Mouse (Mus musculus): ENCODE measurements at regions not wholly inside any gene's neighbourhood (a gene's known extent, or its start where the extent isn't known, plus 50 kb on each side); places are given as distances from the start of the nearest gene placed in this dataset.

DNA sequence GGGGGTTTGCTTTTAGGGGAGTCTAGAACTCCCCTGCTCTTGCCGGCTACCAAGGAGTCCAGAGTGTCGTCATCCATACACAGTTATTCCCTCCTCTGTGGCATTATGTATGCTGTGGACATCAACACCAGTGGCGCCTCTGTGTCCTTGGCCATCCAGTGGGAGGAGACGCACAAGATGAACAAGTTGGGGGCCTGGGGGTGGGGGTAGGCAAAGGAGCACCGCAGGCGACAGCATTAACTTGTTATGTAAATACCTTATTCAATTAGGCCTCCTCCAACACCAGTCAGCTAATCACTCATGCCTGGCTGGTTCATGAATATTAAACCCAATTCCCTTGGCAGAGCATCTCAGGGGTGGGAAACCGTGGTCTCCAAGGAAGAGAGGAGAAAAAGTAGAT lies 250.8 kb downstream of the Tle3 start:
- H3K9ac ChIP-seq (ENCODE audit: insufficient read depth, low read depth, low read length, poor library complexity, severe bottlenecking) = no peak overlapping the region
- TF ChIP-seq ZNF384 (IDR thresholded peaks at IDR 0.05; ENCODE audit: low read depth, low read length) = no peak
- TF ChIP-seq CHD2 (IDR thresholded peaks at IDR 0.05; ENCODE audit: low read depth, low read length) = no peak
- no peak for TF ChIP-seq HCFC1 (IDR thresholded peaks at IDR 0.05; ENCODE audit: borderline replicate concordance, insufficient read depth, low read length)
- TF ChIP-seq ZC3H11A (IDR thresholded peaks at IDR 0.05; ENCODE audit: borderline replicate concordance, low read depth, low read length) = no peak
- no peak for TF ChIP-seq MAFK (IDR thresholded peaks at IDR 0.05; ENCODE audit: insufficient read depth, low read depth, low read length)
- peaks cover 6 to 18% of the 10 kb centered on the region in 2 experiments; a peak in 3 of 4 replicates for H3K4me1 ChIP-seq (ENCODE audit: control insufficient read depth in 2 of 2, insufficient read depth in 2 of 2, low read length in 2 of 2, poor library complexity in 1 of 2)
- no peak overlapping the region for H3K4me3 ChIP-seq (ENCODE audit: insufficient read depth in 1 of 2, low read depth in 1 of 2, low read length in 2 of 2, poor library complexity in 1 of 2, severe bottlenecking in 1 of 2)
- DNase-seq (ENCODE audit: low read depth, low spot score) = no peak
- no peaks in the 10 kb centered on the region for H3K9me3 ChIP-seq (ENCODE audit: control insufficient read depth, insufficient read depth, low read depth, low read length)
- in situ Hi-C loops (cut with MboI; ENCODE audit: low sequenced_read_pairs in 2 of 2, unreplicated experiment in 2 of 2) = no loop called here
- no peaks in the 10 kb centered on the region for H3K36me3 ChIP-seq (ENCODE audit: control insufficient read depth, insufficient read depth, low read length, poor library complexity, severe bottlenecking)
- no peak overlapping the region for H3K27ac ChIP-seq (ENCODE audit: insufficient read depth, low read depth, low read length, poor library complexity, severe bottlenecking)

DNA sequence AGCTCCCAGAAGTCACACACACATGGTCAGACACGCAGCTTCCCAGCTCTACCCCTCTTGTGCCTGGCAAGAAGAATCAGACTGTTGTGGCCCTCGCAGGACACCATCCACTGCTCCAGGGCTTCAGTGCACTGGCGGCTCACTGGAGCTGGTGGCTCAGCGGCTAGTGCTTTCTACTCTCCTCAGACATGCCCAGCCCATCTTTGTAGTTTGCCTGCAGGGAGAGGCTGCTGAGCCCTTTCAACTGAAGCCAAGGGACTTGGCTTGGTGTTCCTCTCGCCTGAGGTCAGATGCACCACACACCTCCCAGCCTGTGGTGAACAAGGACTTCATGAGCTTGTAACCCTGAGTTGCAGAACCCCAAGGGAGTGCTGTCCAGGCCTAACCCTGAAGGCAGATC lies 249.8 kb downstream of the Tle3 start:
- in situ Hi-C loops (cut with MboI; ENCODE audit: low sequenced_read_pairs in 2 of 2, unreplicated experiment in 2 of 2) = no loop called here
- Histone ChIP-seq H3K36me3 (ENCODE audit: control insufficient read depth, insufficient read depth, low read length, poor library complexity, severe bottlenecking) (no peaks in the 10 kb centered on the region), H3K9ac (ENCODE audit: insufficient read depth, low read depth, low read length, poor library complexity, severe bottlenecking) (no peak overlapping the region), H3K9me3 (ENCODE audit: control insufficient read depth, insufficient read depth, low read depth, low read length) (no peaks in the 10 kb centered on the region), H3K4me1 (ENCODE audit: control insufficient read depth in 2 of 2, insufficient read depth in 2 of 2, low read length in 2 of 2, poor library complexity in 1 of 2) (peaks cover 6 to 18% of the 10 kb centered on the region in 2 experiments; a peak in 3 of 4 replicates), H3K27ac (ENCODE audit: insufficient read depth, low read depth, low read length, poor library complexity, severe bottlenecking) (no peak overlapping the region), H3K4me3 (ENCODE audit: insufficient read depth in 1 of 2, low read depth in 1 of 2, low read length in 2 of 2, poor library complexity in 1 of 2, severe bottlenecking in 1 of 2) (no peak overlapping the region)
- no peak for DNase-seq (ENCODE audit: low read depth, low spot score)
- TF ChIP-seq HCFC1 (IDR thresholded peaks at IDR 0.05; ENCODE audit: borderline replicate concordance, insufficient read depth, low read length) = no peak
- TF ChIP-seq MAFK (IDR thresholded peaks at IDR 0.05; ENCODE audit: insufficient read depth, low read depth, low read length) = no peak
- TF ChIP-seq ZC3H11A (IDR thresholded peaks at IDR 0.05; ENCODE audit: borderline replicate concordance, low read depth, low read length) = no peak
- TF ChIP-seq ZNF384 (IDR thresholded peaks at IDR 0.05; ENCODE audit: low read depth, low read length) = no peak
- no peak for TF ChIP-seq CHD2 (IDR thresholded peaks at IDR 0.05; ENCODE audit: low read depth, low read length)

DNA sequence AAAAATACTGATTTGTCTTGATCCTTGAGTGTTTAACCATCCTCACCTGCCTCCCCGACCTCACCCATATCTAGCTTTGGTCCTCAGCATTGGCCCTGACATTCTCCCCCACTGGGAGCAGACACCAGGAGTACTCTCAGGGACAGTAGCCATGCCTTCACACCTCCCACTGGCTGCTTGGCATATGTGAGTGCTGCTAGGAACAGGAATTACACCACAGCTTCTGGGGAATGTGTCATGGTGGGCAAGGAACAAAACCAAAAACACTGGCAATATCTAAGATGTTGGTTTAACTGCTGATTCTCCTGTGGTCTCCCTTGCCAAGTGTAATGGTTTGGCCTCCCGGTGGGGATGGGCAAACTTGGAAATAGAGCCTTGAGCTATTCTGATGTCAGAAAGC lies 248.6 kb downstream of the Tle3 start:
- in situ Hi-C loops (cut with MboI; ENCODE audit: low sequenced_read_pairs in 2 of 2, unreplicated experiment in 2 of 2) = no loop called here
- Histone ChIP-seq H3K4me3 (ENCODE audit: insufficient read depth in 1 of 2, low read depth in 1 of 2, low read length in 2 of 2, poor library complexity in 1 of 2, severe bottlenecking in 1 of 2) (no peak overlapping the region), H3K4me1 (ENCODE audit: control insufficient read depth in 2 of 2, insufficient read depth in 2 of 2, low read length in 2 of 2, poor library complexity in 1 of 2) (peaks cover 6 to 18% of the 10 kb centered on the region in 2 experiments; a peak in 3 of 4 replicates), H3K9ac (ENCODE audit: insufficient read depth, low read depth, low read length, poor library complexity, severe bottlenecking) (no peak overlapping the region), H3K36me3 (ENCODE audit: control insufficient read depth, insufficient read depth, low read length, poor library complexity, severe bottlenecking) (no peaks in the 10 kb centered on the region), H3K27ac (ENCODE audit: insufficient read depth, low read depth, low read length, poor library complexity, severe bottlenecking) (no peak overlapping the region), H3K9me3 (ENCODE audit: control insufficient read depth, insufficient read depth, low read depth, low read length) (no peaks in the 10 kb centered on the region)
- DNase-seq (ENCODE audit: low read depth, low spot score) = no peak
- TF ChIP-seq ZC3H11A (IDR thresholded peaks at IDR 0.05; ENCODE audit: borderline replicate concordance, low read depth, low read length) (no peak), CHD2 (IDR thresholded peaks at IDR 0.05; ENCODE audit: low read depth, low read length) (no peak), HCFC1 (IDR thresholded peaks at IDR 0.05; ENCODE audit: borderline replicate concordance, insufficient read depth, low read length) (no peak), ZNF384 (IDR thresholded peaks at IDR 0.05; ENCODE audit: low read depth, low read length) (no peak), MAFK (IDR thresholded peaks at IDR 0.05; ENCODE audit: insufficient read depth, low read depth, low read length) (no peak)

DNA sequence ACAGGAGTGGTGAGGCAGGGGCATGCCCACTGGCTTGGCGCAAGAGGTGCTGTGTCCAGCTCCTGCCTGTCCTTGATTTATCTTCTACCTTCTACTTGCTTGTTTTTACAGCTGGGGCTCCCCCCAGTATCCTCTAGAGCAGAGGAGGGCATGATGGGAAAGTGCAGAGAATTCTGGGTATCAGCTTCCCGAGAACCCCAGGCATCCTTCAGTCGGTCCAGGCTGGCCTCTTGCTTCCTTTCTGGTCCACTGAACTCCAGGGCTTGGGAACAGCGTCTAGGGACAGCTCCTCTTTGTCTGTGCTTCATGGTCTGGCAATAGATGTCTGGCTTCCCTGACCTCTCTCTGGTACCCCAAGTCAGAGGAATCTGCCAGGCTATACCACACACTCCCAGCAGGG lies 247.9 kb downstream of the Tle3 start:
- H3K9me3 ChIP-seq (ENCODE audit: control insufficient read depth, insufficient read depth, low read depth, low read length) = no peaks in the 10 kb centered on the region
- in situ Hi-C loops (cut with MboI; ENCODE audit: low sequenced_read_pairs in 2 of 2, unreplicated experiment in 2 of 2) = no loop called here
- peaks cover 6 to 18% of the 10 kb centered on the region in 2 experiments; a peak in 3 of 4 replicates for H3K4me1 ChIP-seq (ENCODE audit: control insufficient read depth in 2 of 2, insufficient read depth in 2 of 2, low read length in 2 of 2, poor library complexity in 1 of 2)
- no peak for DNase-seq (ENCODE audit: low read depth, low spot score)
- TF ChIP-seq ZNF384 (IDR thresholded peaks at IDR 0.05; ENCODE audit: low read depth, low read length) (no peak), CHD2 (IDR thresholded peaks at IDR 0.05; ENCODE audit: low read depth, low read length) (no peak), MAFK (IDR thresholded peaks at IDR 0.05; ENCODE audit: insufficient read depth, low read depth, low read length) (no peak), HCFC1 (IDR thresholded peaks at IDR 0.05; ENCODE audit: borderline replicate concordance, insufficient read depth, low read length) (no peak), ZC3H11A (IDR thresholded peaks at IDR 0.05; ENCODE audit: borderline replicate concordance, low read depth, low read length) (no peak)
- no peak overlapping the region for H3K9ac ChIP-seq (ENCODE audit: insufficient read depth, low read depth, low read length, poor library complexity, severe bottlenecking)
- H3K36me3 ChIP-seq (ENCODE audit: control insufficient read depth, insufficient read depth, low read length, poor library complexity, severe bottlenecking) = no peaks in the 10 kb centered on the region
- H3K4me3 ChIP-seq (ENCODE audit: insufficient read depth in 1 of 2, low read depth in 1 of 2, low read length in 2 of 2, poor library complexity in 1 of 2, severe bottlenecking in 1 of 2) = no peak overlapping the region
- no peak overlapping the region for H3K27ac ChIP-seq (ENCODE audit: insufficient read depth, low read depth, low read length, poor library complexity, severe bottlenecking)
